Mouse (Mus musculus): ENCODE measurements around the gene Atp5f1. TPM values are rescaled to one million over a fixed set of nuclear protein-coding genes. Genes with fewer than 3 reads are reported as not detected.

The Atp5f1 gene
- polyA plus RNA-seq, 2 experiments: 233 to 438 TPM

DNA sequence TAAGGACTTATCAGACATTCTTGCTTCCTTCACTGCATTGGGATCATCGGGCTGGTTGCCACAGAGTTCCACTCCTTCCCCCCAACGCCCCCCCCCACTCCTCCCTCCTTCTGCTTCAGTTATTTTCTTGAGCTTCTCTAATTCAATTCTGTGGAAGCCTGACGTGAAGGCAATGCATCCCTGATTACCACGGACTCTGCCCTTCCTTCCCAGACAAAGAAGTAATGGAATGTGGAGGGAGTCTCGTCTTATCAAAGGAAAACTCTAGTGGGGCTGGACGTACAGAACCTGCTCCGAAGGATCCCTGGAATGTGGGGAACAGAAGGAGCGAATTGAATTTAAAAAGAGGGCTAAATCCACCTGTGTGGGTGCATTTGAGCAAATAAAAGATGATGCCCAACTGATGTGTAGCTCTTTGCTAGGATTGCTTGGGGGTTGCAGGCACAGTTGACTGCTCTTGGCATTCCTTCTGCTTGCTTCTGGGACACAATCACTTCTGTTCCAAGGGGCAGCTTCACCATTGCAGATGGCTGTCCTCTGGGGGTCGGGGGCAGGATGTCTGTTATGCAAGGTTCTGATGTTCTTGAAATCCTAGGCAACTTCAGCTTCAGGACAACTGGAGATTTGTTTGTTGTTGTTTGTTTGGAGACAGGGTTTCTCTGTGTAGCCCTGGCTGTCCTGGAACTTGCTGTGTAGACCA is 51.8 kb downstream of the Atp5f1 start:
- Histone ChIP-seq H3K9ac (ENCODE audit: low read depth, low read length, severe bottlenecking) (no peak overlapping the region), H3K27ac (replicated peaks; ENCODE audit: low read depth, low read length) (no peak overlapping the region), H3K27me3 (ENCODE audit: control insufficient read depth, insufficient read depth, low read length) (no peaks in the 10 kb centered on the region), H3K4me3 (replicated peaks; ENCODE audit: low read length) (no peak overlapping the region), H3K4me1 (ENCODE audit: control insufficient read depth, insufficient read depth, low read length) (no peaks in the 10 kb centered on the region), H3K9me3 (ENCODE audit: control insufficient read depth, low read length) (no peaks in the 10 kb centered on the region), H3K4me2 (replicated peaks; ENCODE audit: low read depth, low read length, severe bottlenecking) (no peak overlapping the region), H3K36me3 (ENCODE audit: control insufficient read depth, insufficient read depth, low read length) (no peaks in the 10 kb centered on the region)
- no peak for TF ChIP-seq POLR2A (IDR thresholded peaks at IDR 0.05; ENCODE audit: borderline replicate concordance, extremely low read depth, insufficient read depth, insufficient read length)
- no peak for DNase-seq (ENCODE audit: low spot score)
- no peak for ATAC-seq (ENCODE audit: low FRiP score, low read depth)
- WGBS: 67% methylated on average over 9 of the region's 9 CpGs

DNA sequence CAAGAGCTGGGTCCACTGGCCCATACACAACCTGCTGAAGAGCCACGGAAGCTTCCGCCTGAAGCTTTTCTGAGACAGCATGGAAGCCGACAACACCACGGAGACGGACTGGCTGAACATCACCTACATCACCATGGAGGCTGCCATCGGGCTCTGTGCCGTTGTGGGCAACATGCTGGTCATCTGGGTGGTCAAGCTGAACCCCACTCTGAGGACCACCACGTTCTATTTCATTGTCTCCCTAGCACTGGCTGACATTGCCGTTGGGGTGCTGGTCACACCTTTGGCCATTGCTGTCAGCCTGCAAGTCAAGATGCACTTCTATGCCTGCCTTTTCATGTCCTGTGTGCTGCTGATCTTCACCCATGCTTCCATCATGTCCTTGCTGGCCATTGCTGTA is 55.2 kb downstream of the Atp5f1 start:
- ATAC-seq (ENCODE audit: low FRiP score, low read depth) (no peak), DNase-seq (ENCODE audit: low spot score) (no peak)
- no peaks in the 10 kb centered on the region for H3K9me3 ChIP-seq (ENCODE audit: control insufficient read depth, low read length)
- no peaks in the 10 kb centered on the region for H3K4me1 ChIP-seq (ENCODE audit: control insufficient read depth, insufficient read depth, low read length)
- TF ChIP-seq POLR2A (IDR thresholded peaks at IDR 0.05; ENCODE audit: borderline replicate concordance, extremely low read depth, insufficient read depth, insufficient read length): no peak
- no peaks in the 10 kb centered on the region for H3K36me3 ChIP-seq (ENCODE audit: control insufficient read depth, insufficient read depth, low read length)
- H3K4me2 ChIP-seq (replicated peaks; ENCODE audit: low read depth, low read length, severe bottlenecking): no peak overlapping the region
- H3K27ac ChIP-seq (replicated peaks; ENCODE audit: low read depth, low read length): no peak overlapping the region
- 92% methylated on average over 9 of the region's 9 CpGs for WGBS
- no peak overlapping the region for H3K9ac ChIP-seq (ENCODE audit: low read depth, low read length, severe bottlenecking)
- H3K4me3 ChIP-seq (replicated peaks; ENCODE audit: low read length): no peak overlapping the region
- H3K27me3 ChIP-seq (ENCODE audit: control insufficient read depth, insufficient read depth, low read length): no peaks in the 10 kb centered on the region

DNA sequence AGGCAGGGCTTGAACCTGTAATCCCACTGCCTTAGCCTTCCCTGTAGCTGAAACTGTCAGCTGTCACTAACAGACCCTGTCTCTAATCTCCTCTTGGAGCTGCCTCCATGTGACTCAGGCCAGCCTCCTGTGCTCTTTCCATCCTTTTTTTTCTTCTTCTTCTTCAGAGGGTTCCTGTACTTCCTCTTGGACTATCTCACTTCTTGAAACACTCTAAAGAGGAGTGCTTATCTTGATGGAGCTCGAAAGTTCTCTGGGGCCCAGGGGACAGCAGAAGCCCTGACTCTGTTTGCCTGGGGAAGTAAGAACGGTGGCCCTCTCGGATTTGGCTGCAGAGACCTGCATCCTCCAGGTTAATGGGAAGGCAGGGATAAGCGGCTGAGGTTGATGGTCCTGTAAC is 55.7 kb downstream of the Atp5f1 start:
- H3K9ac ChIP-seq (ENCODE audit: low read depth, low read length, severe bottlenecking): no peak overlapping the region
- no peak for TF ChIP-seq POLR2A (IDR thresholded peaks at IDR 0.05; ENCODE audit: borderline replicate concordance, extremely low read depth, insufficient read depth, insufficient read length)
- no peak overlapping the region for H3K27ac ChIP-seq (replicated peaks; ENCODE audit: low read depth, low read length)
- 0 out of 2 replicates have a peak, but pooled peaks cover 3% of the 10 kb centered on the region for H3K4me1 ChIP-seq (ENCODE audit: control insufficient read depth, insufficient read depth, low read length)
- H3K9me3 ChIP-seq (ENCODE audit: control insufficient read depth, low read length): no peaks in the 10 kb centered on the region
- no peaks in the 10 kb centered on the region for H3K27me3 ChIP-seq (ENCODE audit: control insufficient read depth, insufficient read depth, low read length)
- H3K4me3 ChIP-seq (replicated peaks; ENCODE audit: low read length): no peak overlapping the region
- no peak for DNase-seq (ENCODE audit: low spot score)
- ATAC-seq (ENCODE audit: low FRiP score, low read depth): no peak
- WGBS: 69% methylated on average over 4 of the region's 4 CpGs
- H3K4me2 ChIP-seq (replicated peaks; ENCODE audit: low read depth, low read length, severe bottlenecking): no peak overlapping the region
- no peaks in the 10 kb centered on the region for H3K36me3 ChIP-seq (ENCODE audit: control insufficient read depth, insufficient read depth, low read length)

DNA sequence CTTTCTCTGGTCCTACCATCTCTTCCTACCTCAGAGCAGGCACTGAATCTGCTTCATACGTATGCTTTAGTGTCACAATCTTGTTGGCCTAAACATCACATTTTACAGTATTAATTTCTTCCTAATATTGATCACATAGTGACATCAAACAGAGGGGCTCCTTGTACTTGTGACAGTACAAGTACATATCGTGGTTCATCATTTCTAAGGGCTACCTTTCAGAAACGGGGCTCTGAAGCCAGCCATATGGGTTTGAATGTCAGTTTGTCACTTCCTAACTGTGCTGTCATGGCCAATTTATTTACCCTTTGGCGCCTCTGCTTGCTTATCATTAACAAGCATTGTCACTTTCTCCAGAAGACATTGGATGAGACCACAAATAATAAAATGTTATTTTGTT is 58.4 kb downstream of the Atp5f1 start:
- 69% methylated on average over 4 of the region's 4 CpGs for WGBS
- no peak for TF ChIP-seq POLR2A (IDR thresholded peaks at IDR 0.05; ENCODE audit: borderline replicate concordance, extremely low read depth, insufficient read depth, insufficient read length)
- no peak for ATAC-seq (ENCODE audit: low FRiP score, low read depth)

DNA sequence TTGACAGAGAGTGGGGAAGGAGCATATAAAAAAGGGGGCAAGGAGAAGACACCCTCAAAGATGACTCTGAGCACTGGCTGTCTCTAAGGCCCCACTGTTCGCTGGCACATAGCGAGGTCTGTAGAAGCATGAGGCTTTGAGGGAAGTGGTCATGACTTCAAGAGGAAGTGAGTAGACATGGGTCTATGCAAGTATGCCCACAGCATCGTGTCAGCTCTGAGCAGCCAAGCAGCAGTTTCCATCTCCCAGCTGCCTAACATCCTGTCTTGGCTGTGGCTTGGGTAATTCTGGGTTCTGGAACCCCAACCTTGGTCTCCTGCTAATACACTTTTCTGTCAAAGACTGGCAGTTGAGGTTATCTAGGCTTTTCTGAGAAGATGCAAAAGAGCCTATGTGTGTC is 59.2 kb downstream of the Atp5f1 start:
- no peak overlapping the region for H3K4me2 ChIP-seq (replicated peaks; ENCODE audit: low read depth, low read length, severe bottlenecking)
- no peak for DNase-seq (ENCODE audit: low spot score)
- no peak for ATAC-seq (ENCODE audit: low FRiP score, low read depth)
- no peak overlapping the region for H3K4me3 ChIP-seq (replicated peaks; ENCODE audit: low read length)
- no peaks in the 10 kb centered on the region for H3K9me3 ChIP-seq (ENCODE audit: control insufficient read depth, low read length)
- H3K36me3 ChIP-seq (ENCODE audit: control insufficient read depth, insufficient read depth, low read length): no peaks in the 10 kb centered on the region
- H3K4me1 ChIP-seq (ENCODE audit: control insufficient read depth, insufficient read depth, low read length): 0 out of 2 replicates have a peak, but pooled peaks cover 6% of the 10 kb centered on the region
- no peak overlapping the region for H3K9ac ChIP-seq (ENCODE audit: low read depth, low read length, severe bottlenecking)
- no peaks in the 10 kb centered on the region for H3K27me3 ChIP-seq (ENCODE audit: control insufficient read depth, insufficient read depth, low read length)
- no peak for TF ChIP-seq POLR2A (IDR thresholded peaks at IDR 0.05; ENCODE audit: borderline replicate concordance, extremely low read depth, insufficient read depth, insufficient read length)
- WGBS: 77% methylated on average over 3 of the region's 3 CpGs
- H3K27ac ChIP-seq (replicated peaks; ENCODE audit: low read depth, low read length): no peak overlapping the region

More for the DNA sequence above, 58.4 kb downstream of the Atp5f1 start:
- H3K9ac ChIP-seq (ENCODE audit: low read depth, low read length, severe bottlenecking): no peak overlapping the region
- H3K27me3 ChIP-seq (ENCODE audit: control insufficient read depth, insufficient read depth, low read length): no peaks in the 10 kb centered on the region
- H3K4me2 ChIP-seq (replicated peaks; ENCODE audit: low read depth, low read length, severe bottlenecking): no peak overlapping the region
- no peak overlapping the region for H3K27ac ChIP-seq (replicated peaks; ENCODE audit: low read depth, low read length)
- no peaks in the 10 kb centered on the region for H3K36me3 ChIP-seq (ENCODE audit: control insufficient read depth, insufficient read depth, low read length)
- H3K4me3 ChIP-seq (replicated peaks; ENCODE audit: low read length): no peak overlapping the region
- H3K9me3 ChIP-seq (ENCODE audit: control insufficient read depth, low read length): no peaks in the 10 kb centered on the region
- no peak for DNase-seq (ENCODE audit: low spot score)
- 0 out of 2 replicates have a peak, but pooled peaks cover 6% of the 10 kb centered on the region for H3K4me1 ChIP-seq (ENCODE audit: control insufficient read depth, insufficient read depth, low read length)
